Mouse (Mus musculus) heart, embryonic 11.5 days (tissue): ENCODE measurements around the gene Bod1. TPM values are rescaled to one million over a fixed set of nuclear protein-coding genes. Genes with fewer than 3 reads are reported as not detected.

Source experiments
- ATAC-seq: fragments of 200-750 bp; cut with Nextera tagmentation; replicated peaks from 2 replicates; pipeline ENCODE4 v1.8.0; 2017; ENCODE audit warnings: moderate library complexity; ENCODE audit not compliant: insufficient number of reproducible peaks, low FRiP score, low TSS enrichment
- H3K27ac ChIP-seq: fragments of 300-500 bp; sonication (generic); 2 replicates; pipeline ENCODE4 v1.5.1; 2014; ENCODE audit warnings: mild to moderate bottlenecking, low read depth, low read length
- H3K27me3 ChIP-seq: fragments of 300-500 bp; sonication (generic); 2 replicates; pipeline ENCODE4 v1.6.1; 2014; ENCODE audit warnings: mild to moderate bottlenecking, low read length, mixed read lengths; ENCODE audit not compliant: control insufficient read depth, insufficient read depth
- H3K36me3 ChIP-seq: fragments of 300-500 bp; sonication (generic); 2 replicates; pipeline ENCODE4 v1.6.1; 2014; ENCODE audit warnings: mild to moderate bottlenecking, low read length, moderate library complexity, mixed read lengths; ENCODE audit not compliant: control insufficient read depth, insufficient read depth
- H3K4me1 ChIP-seq: fragments of 300-500 bp; sonication (generic); 2 replicates; pipeline ENCODE4 v1.6.1; 2014; ENCODE audit warnings: low read length; ENCODE audit not compliant: control insufficient read depth, insufficient read depth
- H3K4me2 ChIP-seq: fragments of 300-500 bp; sonication (generic); 2 replicates; pipeline ENCODE4 v1.6.1; 2014; ENCODE audit warnings: mild to moderate bottlenecking, moderate library complexity
- H3K4me3 ChIP-seq: fragments of 300-500 bp; sonication (generic); 2 replicates; pipeline ENCODE4 v1.5.1; 2014; ENCODE audit warnings: low read depth, low read length
- H3K9ac ChIP-seq: fragments of 300-500 bp; sonication (generic); 2 replicates; pipeline ENCODE4 v1.6.1; 2014; ENCODE audit warnings: mild to moderate bottlenecking, low read depth, low read length, moderate library complexity
- H3K9me3 ChIP-seq: fragments of 300-500 bp; sonication (generic); replicated peaks from 2 replicates; pipeline ENCODE4 v1.6.1; 2016; ENCODE audit warnings: low read length; ENCODE audit not compliant: control insufficient read depth
- WGBS: fragments of 180-500 bp; shearing (Covaris S2); extraction: QIAGEN DNeasy Blood & Tissue Kit; methylation state at CpG from one replicate; pipeline ENCODE4 v1.1.7; 2014; ENCODE audit not compliant: insufficient replicate concordance; 5-methylcytosine and 5-hydroxymethylcytosine counted together
- polyA plus RNA-seq: library from polyadenylated mRNA; unstranded; fragments of >200 nt; fragmentation: Nextera tagmentation; extraction: Ambion mirVana; gene quantifications from 2 replicates; pipeline ENCODE4 v1.2.1, GENCODE M21; 2014

Gene Bod1
- polyA plus RNA-seq: 62.0 and 68.7 TPM in 2 replicates

DNA sequence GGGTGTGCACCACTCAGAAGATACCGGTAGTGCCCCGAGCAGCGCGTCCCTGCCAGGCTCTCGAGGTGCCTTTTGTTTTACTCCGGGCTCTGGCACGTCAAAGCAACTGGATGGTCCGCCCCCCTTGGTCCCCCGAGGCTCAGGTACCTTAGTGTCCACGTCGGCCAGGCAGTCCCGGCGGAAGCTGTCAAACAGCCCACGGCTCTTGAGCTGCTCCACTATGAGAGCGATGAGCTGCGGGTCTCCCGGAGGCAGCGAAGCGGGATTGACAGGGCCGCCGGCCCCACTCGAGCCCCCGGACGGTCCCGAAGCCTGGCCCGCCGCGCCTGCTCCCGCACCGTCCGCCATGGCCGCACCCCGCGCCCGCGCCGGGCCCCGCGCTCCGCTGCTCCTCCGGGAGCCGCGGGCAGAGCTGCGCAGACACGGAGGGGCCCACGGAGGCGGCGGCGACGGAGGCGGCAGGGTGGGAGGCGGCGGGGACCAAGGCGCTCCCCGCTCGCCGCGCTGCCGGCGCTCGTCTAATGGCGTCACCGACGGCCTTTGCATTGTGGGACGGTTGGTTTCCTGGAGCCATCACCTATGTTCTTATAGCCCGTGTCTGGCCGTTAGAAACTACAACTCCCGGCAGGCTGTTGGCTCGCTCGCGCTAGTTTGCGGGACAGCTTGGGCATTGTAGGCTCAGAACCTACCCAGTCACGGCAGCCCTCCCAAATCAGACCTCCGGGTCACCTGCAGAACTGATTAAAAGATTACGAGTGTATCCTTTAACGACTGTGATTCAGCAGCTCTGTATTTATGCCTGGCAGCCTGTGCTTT is at the start of gene Bod1:
Bod1 (minus strand) TSS at position 532 of the 816 bp plus-strand sequence.
- Histone ChIP-seq H3K4me2 (peak within 1 kb of the TSS; percentile 76), H3K36me3 (peaks cover 7% of the 10 kb centered on the region), H3K27me3 (no peaks in the 10 kb centered on the region), H3K4me3 (peak within 1 kb of the TSS; percentile 86), H3K9me3 (no peaks in the 10 kb centered on the region), H3K27ac (peak within 1 kb of the TSS; percentile 42; the same call in 1 of the 2 replicates), H3K4me1 (no peaks in the 10 kb centered on the region), H3K9ac (peak within 1 kb of the TSS; percentile 95)
- 0% methylated on average over 68 of the region's 76 CpGs for WGBS
- peak; percentile 89 for ATAC-seq

GRCm38 (mm10) chr11:31719090-31719489 is 47.4 kb upstream of the Bod1 start:
- no peak overlapping the region for H3K27ac ChIP-seq
- WGBS: 86% methylated on average over 4 of the region's 4 CpGs
- H3K27me3 ChIP-seq: no peaks in the 10 kb centered on the region
- no peak overlapping the region for H3K9ac ChIP-seq
- H3K4me2 ChIP-seq: no peak overlapping the region
- ATAC-seq: no peak
- H3K4me3 ChIP-seq: no peak overlapping the region
- H3K9me3 ChIP-seq: no peaks in the 10 kb centered on the region
- no peaks in the 10 kb centered on the region for H3K36me3 ChIP-seq
- H3K4me1 ChIP-seq: peaks cover 14% of the 10 kb centered on the region

DNA sequence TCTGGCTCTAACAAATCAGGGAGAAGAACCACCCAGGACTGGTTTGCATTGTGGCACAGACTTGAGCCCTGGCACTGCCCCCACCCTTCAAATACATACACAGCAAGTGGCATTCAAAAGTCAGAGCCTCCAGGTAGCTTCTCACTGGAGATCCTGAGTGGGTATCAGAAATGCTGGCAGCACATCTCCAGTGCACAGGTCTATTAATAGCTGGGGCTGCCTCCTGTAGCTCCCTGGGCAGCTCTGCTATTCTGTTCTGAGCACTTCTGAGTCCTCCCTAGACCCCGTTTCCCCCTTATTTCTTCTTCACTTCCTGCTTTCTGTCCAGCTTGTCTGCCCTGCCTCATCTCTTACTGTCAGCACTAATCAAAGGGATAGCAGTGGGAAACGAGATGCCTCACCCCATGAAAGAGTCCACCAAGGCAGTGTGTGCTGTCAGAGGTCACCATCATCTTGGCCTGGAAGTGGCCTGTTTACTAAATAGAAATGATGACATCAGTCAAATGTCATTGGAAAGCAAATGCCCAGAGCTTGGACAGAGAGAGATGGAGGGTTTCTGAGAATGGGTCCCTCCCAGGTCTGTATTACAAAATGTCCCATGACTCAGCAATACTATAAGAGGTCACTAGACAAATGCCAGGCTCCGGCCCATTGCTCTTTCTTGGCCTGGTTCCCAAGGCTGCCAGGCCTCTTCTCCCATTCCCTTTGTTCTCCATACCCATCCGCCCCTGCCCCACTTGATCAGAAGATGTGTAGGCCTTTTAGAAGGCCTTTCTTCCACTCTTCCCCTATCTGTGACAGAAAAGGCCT is 46.4 kb upstream of the Bod1 start:
- no peak overlapping the region for H3K4me3 ChIP-seq
- H3K9me3 ChIP-seq: no peaks in the 10 kb centered on the region
- H3K9ac ChIP-seq: no peak overlapping the region
- H3K4me1 ChIP-seq: peaks cover 22% of the 10 kb centered on the region
- no peak for ATAC-seq
- no peaks in the 10 kb centered on the region for H3K36me3 ChIP-seq
- peak overlapping the region; percentile 47 for H3K27ac ChIP-seq
- H3K27me3 ChIP-seq: no peaks in the 10 kb centered on the region
- 32% methylated on average over 4 of the region's 4 CpGs for WGBS
- H3K4me2 ChIP-seq: no peak overlapping the region

DNA sequence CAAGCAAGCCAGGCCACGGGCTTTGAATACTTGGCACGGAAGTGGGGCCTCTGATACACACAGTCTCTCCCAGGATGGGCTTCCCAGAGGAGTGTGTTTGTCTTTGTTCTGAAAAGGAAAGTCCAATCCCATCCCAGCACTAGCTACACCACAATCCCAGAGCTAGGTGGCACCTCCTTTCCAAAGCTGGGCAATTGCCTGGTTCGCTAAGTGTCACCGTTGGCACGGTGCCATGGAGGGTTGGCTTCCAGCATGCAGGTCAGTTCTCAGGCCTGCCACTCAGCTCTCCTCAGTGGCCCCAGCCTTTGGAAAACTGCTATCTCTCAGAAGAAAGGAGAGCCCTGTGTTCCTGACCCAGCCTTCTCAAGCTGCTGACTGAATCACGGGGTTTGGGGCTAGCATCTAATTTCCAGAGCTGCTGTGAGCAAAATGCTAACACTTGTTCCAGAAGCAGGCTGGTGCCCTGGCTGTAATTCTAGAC is 42.0 kb upstream of the Bod1 start:
- Histone ChIP-seq H3K9ac (no peak overlapping the region), H3K4me1 (peaks cover 21% of the 10 kb centered on the region), H3K36me3 (no peaks in the 10 kb centered on the region), H3K27me3 (no peaks in the 10 kb centered on the region), H3K27ac (peak overlapping the region; percentile 29), H3K4me3 (no peak overlapping the region), H3K9me3 (no peaks in the 10 kb centered on the region), H3K4me2 (no peak overlapping the region; the same call in 1 of the 2 replicates)
- 51% methylated on average over 6 of the region's 6 CpGs for WGBS
- peak; percentile 65 for ATAC-seq

DNA sequence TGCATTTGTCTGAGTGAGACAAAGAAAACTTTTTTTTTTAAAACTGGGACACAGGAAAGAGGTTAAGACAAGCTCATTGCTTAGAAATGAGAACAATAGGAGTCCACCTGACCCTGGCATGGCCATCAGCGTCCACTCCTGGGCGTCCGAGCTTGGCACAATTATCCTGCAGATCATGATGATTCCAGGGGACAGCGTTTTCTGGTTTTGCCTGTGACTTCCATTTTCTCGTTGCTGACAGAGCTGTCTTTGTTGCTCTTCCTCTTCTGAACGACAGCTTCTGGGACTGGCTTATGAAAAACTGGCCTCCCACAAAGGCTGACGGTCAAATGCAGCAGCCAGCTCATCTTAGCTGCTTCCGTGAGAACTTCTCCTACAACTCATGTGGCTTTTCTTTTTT is 41.4 kb upstream of the Bod1 start:
- WGBS: 63% methylated on average over 8 of the region's 8 CpGs
- no peak overlapping the region for H3K4me2 ChIP-seq
- ATAC-seq: no peak

GRCm38 (mm10) chr11:31707771-31708170 is 36.1 kb upstream of the Bod1 start:
- ATAC-seq: no peak
- Histone ChIP-seq H3K9ac (no peak overlapping the region), H3K27me3 (no peaks in the 10 kb centered on the region), H3K4me3 (no peak overlapping the region), H3K36me3 (no peaks in the 10 kb centered on the region), H3K4me2 (no peak overlapping the region), H3K9me3 (0 out of 2 replicates have a peak, but pooled peaks cover 2% of the 10 kb centered on the region), H3K4me1 (no peaks in the 10 kb centered on the region), H3K27ac (no peak overlapping the region)

More for the DNA sequence above, 41.4 kb upstream of the Bod1 start:
- Histone ChIP-seq H3K36me3 (no peaks in the 10 kb centered on the region), H3K9ac (no peak overlapping the region), H3K27me3 (no peaks in the 10 kb centered on the region), H3K4me3 (no peak overlapping the region), H3K9me3 (no peaks in the 10 kb centered on the region), H3K4me1 (peaks cover 15% of the 10 kb centered on the region), H3K27ac (no peak overlapping the region)

GRCm38 (mm10) chr11:31703173-31703572 is 31.5 kb upstream of the Bod1 start:
- Histone ChIP-seq H3K27me3 (no peaks in the 10 kb centered on the region), H3K4me1 (no peaks in the 10 kb centered on the region), H3K27ac (no peak overlapping the region), H3K4me2 (no peak overlapping the region), H3K36me3 (no peaks in the 10 kb centered on the region), H3K9me3 (0 out of 2 replicates have a peak, but pooled peaks cover 2% of the 10 kb centered on the region), H3K9ac (no peak overlapping the region), H3K4me3 (no peak overlapping the region)
- WGBS: 66% methylated on average over 8 of the region's 8 CpGs
- no peak for ATAC-seq

- no peak overlapping the region for H3K27ac ChIP-seq
- H3K9me3 ChIP-seq: no peaks in the 10 kb centered on the region
- 85% methylated on average over 3 of the region's 3 CpGs for WGBS
- no peak for ATAC-seq
- H3K9ac ChIP-seq: no peak overlapping the region
- H3K4me2 ChIP-seq: no peak overlapping the region
- H3K27me3 ChIP-seq: no peaks in the 10 kb centered on the region
- no peaks in the 10 kb centered on the region for H3K36me3 ChIP-seq
- no peaks in the 10 kb centered on the region for H3K4me1 ChIP-seq
- no peak overlapping the region for H3K4me3 ChIP-seq
Observed at GRCm38 (mm10) chr11:31701901-31702300, 30.2 kb upstream of the Bod1 start.
